Mouse (Mus musculus): ENCODE results near the gene Nup50. TPM values are rescaled to one million over a fixed set of nuclear protein-coding genes. Genes with fewer than 3 reads are reported as not detected.
"Not testable (repeated sequence)": the region's sequence is repeated elsewhere in the genome, so short reads cannot be mapped to it uniquely, and the experiment has no call there.

The Nup50 gene
- 65.8 and 67.1 TPM in 2 replicates for polyA plus RNA-seq (2014; fragmentation: Nextera tagmentation; extraction: Ambion mirVana)

DNA sequence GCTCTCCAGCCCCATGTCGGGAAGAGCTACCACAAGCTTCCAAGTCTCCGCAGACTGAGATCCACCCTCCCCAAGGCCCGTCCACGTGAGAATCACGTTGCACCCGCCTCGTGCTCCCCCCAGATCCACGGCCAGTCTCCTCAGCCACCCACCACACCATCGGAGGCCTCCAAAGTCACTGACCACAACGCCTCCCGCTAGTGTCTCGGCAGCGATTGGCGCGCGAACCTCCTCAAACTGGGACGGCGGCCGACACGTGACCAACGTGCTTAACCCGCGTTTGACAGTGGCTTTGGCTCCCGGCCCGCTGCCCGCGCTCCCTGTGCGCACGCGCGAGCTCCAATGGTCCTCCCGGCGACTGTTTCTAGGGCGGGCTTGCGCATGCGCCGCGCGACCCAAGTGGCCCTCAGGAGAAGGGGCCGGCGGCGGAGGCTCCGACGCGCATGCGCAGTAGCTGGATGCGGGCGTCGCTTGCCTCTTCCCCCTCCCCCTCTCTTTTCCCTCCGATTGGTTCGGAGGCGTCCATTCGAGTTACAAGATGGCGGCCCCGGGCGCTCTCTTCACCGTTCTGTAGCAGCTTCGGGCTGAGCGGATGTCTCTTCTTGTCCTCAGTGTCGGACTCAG, at the start of gene Nup50:
TSS of gene Nup50 (plus strand) at position 528 of the 624 bp plus-strand sequence.
- no peaks in the 10 kb centered on the region; the same call in none of the 2 replicates for H3K36me3 ChIP-seq (replicated peaks; ENCODE audit: control insufficient read depth, insufficient read depth, low read depth, low read length)

DNA sequence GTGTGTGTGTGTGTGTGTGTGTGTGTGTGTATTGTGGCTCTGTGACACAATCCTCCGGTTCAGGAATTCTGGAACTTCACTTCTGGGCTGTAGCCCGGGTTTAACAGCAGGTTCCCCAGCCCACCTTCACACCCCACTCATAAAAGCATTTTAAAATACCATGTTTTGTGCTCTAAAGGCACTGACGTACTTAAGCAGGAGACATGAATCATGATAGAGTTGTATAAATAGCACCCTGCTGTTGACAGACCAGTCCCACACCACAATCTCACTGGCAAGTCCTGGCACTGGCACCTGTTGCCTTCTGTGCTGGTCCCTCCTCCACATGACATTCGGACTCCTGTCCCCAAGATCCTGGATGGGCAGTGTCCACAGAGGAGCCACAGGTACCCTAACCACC, 49.3 kb upstream of the Nup50 start:
- ATAC-seq (replicated peaks; ENCODE audit: insufficient number of reproducible peaks, low FRiP score, low TSS enrichment, low read depth) (no peak), DNase-seq (ENCODE audit: low spot score) (no peak)
- no peaks in the 10 kb centered on the region for H3K27me3 ChIP-seq (ENCODE audit: control insufficient read depth, insufficient read depth, low read length)
- no peaks in the 10 kb centered on the region for H3K9me3 ChIP-seq (replicated peaks; ENCODE audit: control insufficient read depth, low read length)
- no peaks in the 10 kb centered on the region for H3K36me3 ChIP-seq (replicated peaks; ENCODE audit: control insufficient read depth, insufficient read depth, low read depth, low read length)
- no peak overlapping the region for H3K4me2 ChIP-seq (ENCODE audit: low read depth, low read length)
- H3K4me1 ChIP-seq (ENCODE audit: control insufficient read depth, insufficient read depth, low read length), result no peaks in the 10 kb centered on the region
- no peak overlapping the region for H3K4me3 ChIP-seq (ENCODE audit: low read depth, low read length)
- 84% methylated on average over 4 of the region's 4 CpGs for WGBS
- no peak overlapping the region for H3K9ac ChIP-seq (replicated peaks; ENCODE audit: low read length)
- no peak overlapping the region for H3K27ac ChIP-seq (replicated peaks; ENCODE audit: low read depth, low read length)

More for the DNA sequence above, at the start of gene Nup50:
- Histone ChIP-seq H3K27me3 (ENCODE audit: control insufficient read depth, insufficient read depth, low read length) (no peaks in the 10 kb centered on the region), H3K9ac (replicated peaks; ENCODE audit: low read length) (peak within 1 kb of the TSS; percentile 92), H3K27ac (replicated peaks; ENCODE audit: low read depth, low read length) (peak within 1 kb of the TSS; percentile 95), H3K4me1 (ENCODE audit: control insufficient read depth, insufficient read depth, low read length) (no peaks in the 10 kb centered on the region; the same call in 1 of the 2 replicates), H3K4me3 (ENCODE audit: low read depth, low read length) (peak within 1 kb of the TSS; percentile 94), H3K9me3 (replicated peaks; ENCODE audit: control insufficient read depth, low read length) (no peaks in the 10 kb centered on the region), H3K4me2 (ENCODE audit: low read depth, low read length) (peak within 1 kb of the TSS; percentile 78)
- under 1% methylated on average over 60 of the region's 60 CpGs for WGBS
- ATAC-seq (replicated peaks; ENCODE audit: insufficient number of reproducible peaks, low FRiP score, low TSS enrichment, low read depth), result peak; percentile 86
- peak; percentile 100 for DNase-seq (ENCODE audit: low spot score)

DNA sequence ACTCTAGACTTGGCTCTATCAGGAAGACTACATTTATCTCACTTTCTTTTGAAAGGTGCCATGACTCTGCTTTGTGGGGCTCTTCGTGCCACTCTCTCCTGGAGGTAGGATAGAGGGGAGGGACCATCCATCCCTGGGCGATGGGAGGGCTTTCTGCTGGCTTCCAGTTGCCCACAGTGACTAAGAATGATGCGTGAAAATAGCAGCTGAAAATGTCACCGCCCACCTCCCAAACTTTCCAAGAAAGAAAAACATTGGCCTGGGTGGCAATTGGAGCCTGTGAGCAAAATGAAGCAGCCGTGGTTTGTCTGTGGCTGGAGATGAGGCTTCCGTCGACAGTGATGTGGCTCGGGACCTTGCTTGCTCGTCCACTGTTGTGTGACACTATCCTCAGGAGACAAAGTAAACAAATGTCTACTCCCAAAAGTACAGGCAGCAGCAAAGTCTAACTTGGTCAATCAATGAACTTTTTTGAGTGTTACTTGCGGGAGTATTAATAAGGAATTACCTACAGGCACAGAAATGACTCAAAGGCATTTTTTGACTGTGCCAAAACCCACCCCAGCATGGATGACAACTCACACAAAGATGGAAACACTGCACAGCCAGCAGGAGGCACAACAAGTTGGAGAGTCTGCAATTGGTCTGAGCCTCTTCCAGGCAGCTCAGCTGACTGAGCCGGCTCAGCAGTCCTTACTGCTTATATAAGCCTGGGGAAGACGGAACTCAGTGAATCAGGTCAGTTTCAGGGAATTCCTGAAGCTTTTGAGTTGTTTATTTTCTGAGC, 46.0 kb upstream of the Nup50 start:
- ATAC-seq (replicated peaks; ENCODE audit: insufficient number of reproducible peaks, low FRiP score, low TSS enrichment, low read depth) (no peak), DNase-seq (ENCODE audit: low spot score) (no peak)
- no peak overlapping the region for H3K9ac ChIP-seq (replicated peaks; ENCODE audit: low read length)
- H3K4me1 ChIP-seq (ENCODE audit: control insufficient read depth, insufficient read depth, low read length), result no peaks in the 10 kb centered on the region
- no peak overlapping the region for H3K27ac ChIP-seq (replicated peaks; ENCODE audit: low read depth, low read length)
- no peak overlapping the region for H3K4me3 ChIP-seq (ENCODE audit: low read depth, low read length)
- 82% methylated on average over 12 of the region's 12 CpGs for WGBS
- no peaks in the 10 kb centered on the region for H3K36me3 ChIP-seq (replicated peaks; ENCODE audit: control insufficient read depth, insufficient read depth, low read depth, low read length)
- no peaks in the 10 kb centered on the region for H3K27me3 ChIP-seq (ENCODE audit: control insufficient read depth, insufficient read depth, low read length)
- H3K4me2 ChIP-seq (ENCODE audit: low read depth, low read length), result no peak overlapping the region
- H3K9me3 ChIP-seq (replicated peaks; ENCODE audit: control insufficient read depth, low read length), result no peaks in the 10 kb centered on the region

DNA sequence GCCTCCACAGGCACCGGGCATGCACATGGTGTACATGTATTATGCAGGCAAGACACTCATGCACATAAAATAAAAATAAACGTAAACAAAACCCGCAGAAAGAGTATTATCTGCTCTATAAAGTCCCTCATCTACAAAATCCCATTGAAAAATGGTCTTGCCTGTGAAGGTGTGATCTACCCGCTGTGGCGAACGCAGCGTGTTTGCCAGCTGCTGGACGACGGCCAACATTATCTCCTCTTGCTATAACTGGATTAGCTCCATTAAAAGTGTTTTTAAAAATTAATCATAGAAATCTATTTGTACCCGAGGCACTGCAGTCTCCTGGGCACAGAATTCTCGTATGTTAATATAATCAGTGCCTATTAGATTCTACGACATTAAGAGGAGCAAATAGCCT, 35.1 kb upstream of the Nup50 start:
- H3K4me2 ChIP-seq (ENCODE audit: low read depth, low read length), result no peak overlapping the region
- H3K4me1 ChIP-seq (ENCODE audit: control insufficient read depth, insufficient read depth, low read length), result no peaks in the 10 kb centered on the region
- no peaks in the 10 kb centered on the region for H3K9me3 ChIP-seq (replicated peaks; ENCODE audit: control insufficient read depth, low read length)
- H3K4me3 ChIP-seq (ENCODE audit: low read depth, low read length), result no peak overlapping the region
- 84% methylated on average over 12 of the region's 12 CpGs for WGBS
- DNase-seq (ENCODE audit: low spot score), result no peak
- no peak overlapping the region for H3K9ac ChIP-seq (replicated peaks; ENCODE audit: low read length)
- ATAC-seq (replicated peaks; ENCODE audit: insufficient number of reproducible peaks, low FRiP score, low TSS enrichment, low read depth), result no peak
- H3K27me3 ChIP-seq (ENCODE audit: control insufficient read depth, insufficient read depth, low read length), result no peaks in the 10 kb centered on the region
- H3K36me3 ChIP-seq (replicated peaks; ENCODE audit: control insufficient read depth, insufficient read depth, low read depth, low read length), result no peaks in the 10 kb centered on the region
- no peak overlapping the region for H3K27ac ChIP-seq (replicated peaks; ENCODE audit: low read depth, low read length)

DNA sequence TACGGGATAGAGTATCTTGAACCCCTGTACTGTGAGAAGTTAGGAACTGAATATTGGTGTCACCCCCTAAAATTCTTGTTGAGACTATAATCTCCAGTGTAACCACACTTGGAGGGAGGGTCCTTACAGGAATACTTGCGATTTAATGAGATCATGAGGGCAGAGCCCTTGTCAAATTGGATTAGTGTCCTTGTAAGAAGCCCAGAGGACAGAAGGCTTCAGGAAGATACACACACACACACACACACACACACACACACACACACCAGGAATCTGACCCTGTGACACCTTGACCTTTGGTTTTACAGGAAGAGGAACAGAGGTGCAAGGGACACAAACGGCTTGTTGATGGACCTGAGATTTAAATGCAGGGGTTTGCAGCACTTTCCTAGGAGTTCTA, 32.0 kb upstream of the Nup50 start:
- no peak; the same call in 1 of the 2 replicates for ATAC-seq (replicated peaks; ENCODE audit: insufficient number of reproducible peaks, low FRiP score, low TSS enrichment, low read depth)
- Histone ChIP-seq H3K27me3 (ENCODE audit: control insufficient read depth, insufficient read depth, low read length) (no peaks in the 10 kb centered on the region), H3K4me3 (ENCODE audit: low read depth, low read length) (no peak overlapping the region), H3K4me1 (ENCODE audit: control insufficient read depth, insufficient read depth, low read length) (no peaks in the 10 kb centered on the region), H3K9me3 (replicated peaks; ENCODE audit: control insufficient read depth, low read length) (no peaks in the 10 kb centered on the region), H3K4me2 (ENCODE audit: low read depth, low read length) (no peak overlapping the region), H3K27ac (replicated peaks; ENCODE audit: low read depth, low read length) (no peak overlapping the region), H3K36me3 (replicated peaks; ENCODE audit: control insufficient read depth, insufficient read depth, low read depth, low read length) (no peaks in the 10 kb centered on the region), H3K9ac (replicated peaks; ENCODE audit: low read length) (no peak overlapping the region)
- no peak for DNase-seq (ENCODE audit: low spot score)
- whole genome bisulfite sequencing, result 36% methylated on average over 3 of the region's 3 CpGs

DNA sequence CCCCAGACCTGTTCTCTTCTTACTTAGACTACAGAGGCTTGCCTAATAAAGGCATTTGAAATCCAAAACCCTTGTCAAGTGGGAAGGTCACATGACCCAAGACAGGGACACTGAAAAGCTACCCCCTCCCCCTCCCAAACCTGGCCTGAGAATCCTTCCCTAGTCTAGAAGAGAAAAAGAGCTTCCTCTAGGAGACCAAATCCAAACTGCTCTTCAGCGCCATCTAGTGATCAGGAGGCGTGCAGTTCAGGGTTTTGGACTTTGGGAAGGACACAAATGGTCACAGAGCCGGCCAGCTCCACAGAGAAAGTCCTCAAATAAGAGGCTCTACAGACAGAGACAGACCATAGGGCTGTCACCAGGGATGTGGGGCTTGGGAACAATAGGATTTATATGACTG, 31.6 kb upstream of the Nup50 start:
- ATAC-seq (replicated peaks; ENCODE audit: insufficient number of reproducible peaks, low FRiP score, low TSS enrichment, low read depth), result 0 out of 2 replicates have a peak, but pooled peaks have one; percentile 48
- Histone ChIP-seq H3K4me2 (ENCODE audit: low read depth, low read length) (no peak overlapping the region), H3K27me3 (ENCODE audit: control insufficient read depth, insufficient read depth, low read length) (no peaks in the 10 kb centered on the region)

DNA sequence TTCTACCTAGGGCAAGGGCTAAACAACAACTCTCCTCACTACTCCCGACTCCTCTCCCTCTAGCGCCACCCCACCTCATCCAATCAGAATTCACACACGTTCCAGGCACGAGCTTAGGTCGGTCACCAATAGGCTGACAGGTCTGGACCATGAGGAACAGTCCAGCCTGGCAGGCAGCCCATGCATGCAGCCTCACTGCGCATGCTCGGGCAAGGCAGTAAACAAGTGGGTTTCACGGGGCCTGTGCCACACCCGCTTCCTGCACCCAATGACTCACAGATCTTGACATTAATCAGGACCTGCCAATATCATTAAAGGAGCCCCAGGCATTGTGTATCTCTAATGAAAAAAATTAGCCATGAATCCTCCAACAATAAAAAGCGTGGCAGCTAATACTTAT, 27.0 kb upstream of the Nup50 start:
- H3K9ac ChIP-seq (replicated peaks; ENCODE audit: low read length); H3K36me3 ChIP-seq (replicated peaks; ENCODE audit: control insufficient read depth, insufficient read depth, low read depth, low read length); H3K9me3 ChIP-seq (replicated peaks; ENCODE audit: control insufficient read depth, low read length); H3K4me1 ChIP-seq (ENCODE audit: control insufficient read depth, insufficient read depth, low read length); H3K4me3 ChIP-seq (ENCODE audit: low read depth, low read length); H3K4me2 ChIP-seq (ENCODE audit: low read depth, low read length); ATAC-seq (replicated peaks; ENCODE audit: insufficient number of reproducible peaks, low FRiP score, low TSS enrichment, low read depth); DNase-seq (ENCODE audit: low spot score); H3K27ac ChIP-seq (replicated peaks; ENCODE audit: low read depth, low read length); H3K27me3 ChIP-seq (ENCODE audit: control insufficient read depth, insufficient read depth, low read length): not testable (repeated sequence)
- WGBS, result 74% methylated on average over 10 of the region's 10 CpGs

More for the DNA sequence above, 31.6 kb upstream of the Nup50 start:
- no peaks in the 10 kb centered on the region for H3K9me3 ChIP-seq (replicated peaks; ENCODE audit: control insufficient read depth, low read length)
- H3K4me1 ChIP-seq (ENCODE audit: control insufficient read depth, insufficient read depth, low read length), result no peaks in the 10 kb centered on the region
- H3K9ac ChIP-seq (replicated peaks; ENCODE audit: low read length), result no peak overlapping the region
- DNase-seq (ENCODE audit: low spot score), result peak; percentile 89
- no peak overlapping the region for H3K27ac ChIP-seq (replicated peaks; ENCODE audit: low read depth, low read length)
- H3K36me3 ChIP-seq (replicated peaks; ENCODE audit: control insufficient read depth, insufficient read depth, low read depth, low read length), result no peaks in the 10 kb centered on the region
- no peak overlapping the region for H3K4me3 ChIP-seq (ENCODE audit: low read depth, low read length)
- 5% methylated on average over 3 of the region's 3 CpGs for WGBS

DNA sequence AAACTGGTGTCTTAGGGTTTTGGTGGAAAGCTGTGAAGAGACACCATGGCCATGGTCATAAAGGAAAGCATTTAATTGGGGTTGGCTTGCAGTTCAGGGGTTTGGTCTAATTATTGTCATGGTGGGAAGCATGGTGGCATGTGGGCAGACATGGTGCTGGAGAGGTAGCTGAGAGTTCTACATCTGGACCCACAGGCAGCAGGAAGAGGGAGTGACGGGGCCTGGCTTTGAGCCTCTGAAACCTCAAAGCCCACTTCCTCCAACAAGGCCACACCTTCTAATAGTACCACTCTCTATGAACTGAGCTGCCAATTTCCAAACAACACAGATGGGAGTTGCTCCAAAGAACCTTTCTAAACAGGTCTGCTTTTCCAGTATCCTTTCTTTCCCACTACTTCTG, 26.5 kb upstream of the Nup50 start:
- Histone ChIP-seq H3K27ac (replicated peaks; ENCODE audit: low read depth, low read length) (no peak overlapping the region), H3K4me3 (ENCODE audit: low read depth, low read length) (no peak overlapping the region), H3K27me3 (ENCODE audit: control insufficient read depth, insufficient read depth, low read length) (no peaks in the 10 kb centered on the region), H3K9me3 (replicated peaks; ENCODE audit: control insufficient read depth, low read length) (no peaks in the 10 kb centered on the region), H3K36me3 (replicated peaks; ENCODE audit: control insufficient read depth, insufficient read depth, low read depth, low read length) (no peaks in the 10 kb centered on the region), H3K4me2 (ENCODE audit: low read depth, low read length) (no peak overlapping the region), H3K9ac (replicated peaks; ENCODE audit: low read length) (no peak overlapping the region), H3K4me1 (ENCODE audit: control insufficient read depth, insufficient read depth, low read length) (no peaks in the 10 kb centered on the region)
- DNase-seq (ENCODE audit: low spot score) (no peak), ATAC-seq (replicated peaks; ENCODE audit: insufficient number of reproducible peaks, low FRiP score, low TSS enrichment, low read depth) (no peak)
- WGBS, result 72% methylated on average over 1 of the region's 1 CpGs

All from embryonic facial prominence, embryonic 11.5 days (tissue).